Mouse (Mus musculus): ENCODE data around the gene Pank4. TPM values are rescaled to one million over a fixed set of nuclear protein-coding genes. Genes with fewer than 3 reads are reported as not detected.

The Pank4 gene
- total RNA-seq, 2 experiments from 2014 or later = 36.5 to 36.8 TPM

Other genes with a start within 250 kb of the Pank4 start
- under 1 TPM; 0.17 to 0.45 TPM for gene Ttc34, start 126.7 kb upstream of the Pank4 start, total RNA-seq (2021)
- under 1 TPM; 0.32 to 0.48 TPM for gene Mmel1, start 94.5 kb upstream of the Pank4 start, total RNA-seq (2021)
- gene Fam213b, start 65.0 kb upstream of the Pank4 start, total RNA-seq (2021) = 10 to 100 TPM; 61.7 to 64.3 TPM
- 1 to 10 TPM; 4.1 to 5.7 TPM for gene Tnfrsf14, start 35.6 kb upstream of the Pank4 start, total RNA-seq (2021)
- not detected for gene Hes5, start 3.2 kb upstream of the Pank4 start, total RNA-seq (2021)
- not detected for gene Plch2, start 92.7 kb downstream of the Pank4 start, total RNA-seq (2021)
- gene Pex10, start 102.9 kb downstream of the Pank4 start, total RNA-seq (2021) = 10 to 100 TPM; 18.4 to 23.7 TPM
- gene Rer1, start 122.3 kb downstream of the Pank4 start, total RNA-seq (2021) = 10 to 100 TPM; 71.8 to 77.3 TPM
- gene Morn1, start 122.5 kb downstream of the Pank4 start, total RNA-seq (2021) = 1 to 10 TPM; 2.8 to 3.8 TPM